Mouse (Mus musculus): Measurements from ENCODE around the gene Scgb1a1.

DNA sequence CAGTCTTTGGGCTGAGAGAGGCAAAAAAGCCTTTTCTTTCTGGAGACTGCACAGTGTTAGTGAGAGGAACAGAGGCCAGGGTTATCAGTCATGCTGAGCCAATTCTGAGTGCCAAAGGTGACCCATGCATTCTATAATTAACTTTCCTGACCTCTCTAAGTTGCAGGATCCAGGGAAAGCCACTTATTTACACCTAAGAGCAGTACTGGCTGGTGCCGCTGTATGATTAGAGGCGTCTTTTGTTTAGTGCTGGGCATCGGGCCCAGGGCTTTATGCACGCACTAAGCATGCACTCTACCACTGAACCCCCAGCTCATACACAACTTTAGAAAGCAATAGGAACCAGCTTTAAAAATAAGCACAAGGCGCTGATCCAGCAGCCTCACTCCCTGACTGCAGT, 29.5 kb upstream of the Scgb1a1 start:
- TF ChIP-seq POLR2AphosphoS2 (IDR thresholded peaks at IDR 0.05; ENCODE audit: insufficient read length, low read depth): no peak
- TF ChIP-seq MYOG (IDR thresholded peaks at IDR 0.05; ENCODE audit: control insufficient read depth in 1 of 3, insufficient read depth in 1 of 3, insufficient read length in 2 of 3, low read depth in 2 of 3): no peak
- TF ChIP-seq MAX (IDR thresholded peaks at IDR 0.05; ENCODE audit: low read depth): no peak
- no peak for TF ChIP-seq POLR2A (IDR thresholded peaks at IDR 0.05; ENCODE audit: insufficient read length, low read depth)
- no peak for TF ChIP-seq USF1 (IDR thresholded peaks at IDR 0.05; ENCODE audit: low read depth)
- no peak for TF ChIP-seq CEBPB (IDR thresholded peaks at IDR 0.05; ENCODE audit: insufficient read depth, poor library complexity, severe bottlenecking)
- no peak for TF ChIP-seq TCF12 (IDR thresholded peaks at IDR 0.05; ENCODE audit: insufficient read depth, poor library complexity, severe bottlenecking)
- no peak for TF ChIP-seq SRF (IDR thresholded peaks at IDR 0.05; ENCODE audit: control insufficient read depth, insufficient read length, low read depth)
- TF ChIP-seq TCF3 (IDR thresholded peaks at IDR 0.05; ENCODE audit: insufficient read length, low read depth): no peak
